Mouse (Mus musculus) thymus, adult 2 months (tissue): ENCODE data around the gene Wdr24. TPM values are rescaled to one million over a fixed set of nuclear protein-coding genes. Genes with fewer than 3 reads are reported as not detected.
A peak's percentile ranks its signal among the peaks of the same experiment; 100 is the strongest.
"Not testable (repeated sequence)": the region's sequence is repeated elsewhere in the genome, so short reads cannot be mapped to it uniquely, and the experiment has no call there.

Source experiments
- DNase-seq: peaks from one replicate; pipeline ENCODE4 v3.0.0; 2021
- H3K27ac ChIP-seq: fragments of 200-500 bp; 2 replicates; pipeline ENCODE4 v1.5.1; 2012; ENCODE audit warnings: low read length, control low read depth; ENCODE audit not compliant: control insufficient read depth, insufficient read depth
- H3K27me3 ChIP-seq: fragments of 200-500 bp; 2 replicates; pipeline ENCODE4 v1.6.1; 2012; ENCODE audit warnings: mild to moderate bottlenecking, low read length, moderate library complexity, mixed read lengths; ENCODE audit not compliant: control insufficient read depth, insufficient read depth
- H3K36me3 ChIP-seq: fragments of 200-500 bp; 2 replicates; pipeline ENCODE4 v1.6.1; 2012; ENCODE audit warnings: mild to moderate bottlenecking, low read length, moderate library complexity; ENCODE audit not compliant: control insufficient read depth, insufficient read depth
- H3K4me1 ChIP-seq: fragments of 200-500 bp; replicated peaks from 2 replicates; pipeline ENCODE4 v1.6.1; 2012; ENCODE audit warnings: low read length; ENCODE audit not compliant: control insufficient read depth, insufficient read depth
- H3K4me3 ChIP-seq: fragments of 200-500 bp; 2 replicates; pipeline ENCODE4 v1.5.1; 2012; ENCODE audit warnings: mild to moderate bottlenecking, low read length, control low read depth, moderate library complexity; ENCODE audit not compliant: control insufficient read depth, insufficient read depth
- CTCF ChIP-seq: fragments of 200-500 bp; IDR thresholded peaks from 2 replicates; pipeline ENCODE4 v1.5.1; 2012; ENCODE audit warnings: mild to moderate bottlenecking, control low read depth, low read length, moderate library complexity, borderline replicate concordance; ENCODE audit not compliant: control insufficient read depth, poor library complexity, insufficient read depth; ENCODE audit errors: extremely low read depth
- POLR2A ChIP-seq: fragments of 200-500 bp; IDR thresholded peaks from 2 replicates; pipeline ENCODE4 v1.6.1; 2012; ENCODE audit warnings: mild to moderate bottlenecking, low read length, control low read depth, moderate library complexity; ENCODE audit not compliant: control insufficient read depth, poor library complexity, insufficient read depth; ENCODE audit errors: extremely low read depth
- WGBS: fragments of 180-500 bp; shearing (Covaris S2); methylation state at CpG from one replicate; pipeline ENCODE4 v1.1.7; 2018; 5-methylcytosine and 5-hydroxymethylcytosine counted together
- polyA plus RNA-seq: library from polyadenylated mRNA; depleted of rRNA; stranded (reverse); fragments of >200 nt; gene quantifications from 2 replicates; pipeline ENCODE4 v1.2.3, GENCODE M21; 2012

The Wdr24 gene
- polyA plus RNA-seq, 1 experiment: 89.1 TPM

DNA sequence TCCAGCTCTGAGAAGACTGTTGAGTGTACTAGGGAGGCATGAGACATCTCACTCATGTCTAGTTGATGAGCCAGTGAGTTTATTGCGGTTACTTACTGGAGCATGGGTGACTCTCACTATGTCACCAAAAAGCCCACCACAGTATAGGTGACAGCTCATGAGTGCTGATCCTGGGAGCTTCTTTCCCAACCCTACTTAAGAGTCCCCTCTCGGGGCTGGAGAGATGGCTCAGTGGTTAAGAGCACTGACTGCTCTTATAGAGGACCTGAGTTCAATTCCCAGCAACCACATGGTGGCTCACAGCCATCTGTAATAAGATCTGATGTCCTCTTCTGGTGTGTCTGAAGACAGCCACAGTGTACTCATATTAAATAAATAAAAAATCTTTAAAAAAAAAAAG is 46.5 kb downstream of the Wdr24 start:
- H3K27ac ChIP-seq: no peak overlapping the region
- no peak overlapping the region for H3K4me3 ChIP-seq
- no peak for DNase-seq
- no peaks in the 10 kb centered on the region for H3K36me3 ChIP-seq
- H3K4me1 ChIP-seq: peaks cover 23% of the 10 kb centered on the region
- 97% methylated on average over 2 of the region's 2 CpGs for WGBS
- no peak for TF ChIP-seq CTCF
- TF ChIP-seq POLR2A: no peak
- no peaks in the 10 kb centered on the region for H3K27me3 ChIP-seq

DNA sequence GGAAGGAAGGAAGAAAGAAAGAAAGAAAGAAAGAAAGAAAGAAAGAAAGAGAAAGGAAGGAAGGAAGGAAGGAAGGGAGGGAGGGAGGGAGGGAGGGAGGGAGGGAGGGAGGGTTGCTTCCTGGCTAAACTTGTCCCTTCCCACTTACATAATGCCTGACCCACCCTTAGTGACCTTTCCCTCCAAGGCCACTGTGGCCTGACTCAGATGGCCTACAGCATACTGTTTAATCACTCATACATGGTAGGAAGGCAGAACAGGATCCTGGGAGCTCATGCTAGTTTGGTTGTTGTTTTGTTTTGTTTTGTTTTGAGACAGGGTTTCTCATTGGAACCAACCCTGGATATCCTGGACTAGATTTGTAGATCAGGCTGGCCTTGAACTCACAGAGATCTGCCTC is 48.1 kb downstream of the Wdr24 start:
- not testable (repeated sequence) for DNase-seq, H3K36me3 ChIP-seq, H3K4me3 ChIP-seq, H3K27me3 ChIP-seq, H3K27ac ChIP-seq
- peaks cover 31% of the 10 kb centered on the region for H3K4me1 ChIP-seq

DNA sequence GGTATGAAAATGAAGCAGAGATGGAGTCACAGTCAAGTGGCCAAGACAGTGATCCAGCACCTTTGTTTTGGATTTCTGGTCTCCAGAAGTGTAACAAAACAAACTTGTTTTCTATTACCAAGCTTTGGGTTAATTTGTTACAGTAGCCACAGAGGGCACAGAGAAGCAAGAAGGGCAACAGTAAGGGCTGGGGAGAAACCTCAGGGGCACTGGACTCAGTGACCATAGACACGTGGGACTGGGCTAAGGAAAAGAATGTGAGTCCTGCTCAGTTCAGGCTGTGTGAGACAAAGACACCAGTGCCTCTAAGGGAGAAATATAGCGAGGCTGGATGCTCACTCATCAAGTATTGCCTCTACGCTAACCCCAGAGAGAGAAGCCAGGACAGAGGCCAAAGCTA is 49.2 kb downstream of the Wdr24 start:
- 96% methylated on average over 3 of the region's 3 CpGs for WGBS
- H3K36me3 ChIP-seq: no peaks in the 10 kb centered on the region
- H3K4me1 ChIP-seq: peaks cover 29% of the 10 kb centered on the region
- H3K27me3 ChIP-seq: no peaks in the 10 kb centered on the region
- no peak for TF ChIP-seq POLR2A
- no peak for TF ChIP-seq CTCF
- no peak for DNase-seq
- no peak overlapping the region for H3K27ac ChIP-seq
- H3K4me3 ChIP-seq: no peak overlapping the region

DNA sequence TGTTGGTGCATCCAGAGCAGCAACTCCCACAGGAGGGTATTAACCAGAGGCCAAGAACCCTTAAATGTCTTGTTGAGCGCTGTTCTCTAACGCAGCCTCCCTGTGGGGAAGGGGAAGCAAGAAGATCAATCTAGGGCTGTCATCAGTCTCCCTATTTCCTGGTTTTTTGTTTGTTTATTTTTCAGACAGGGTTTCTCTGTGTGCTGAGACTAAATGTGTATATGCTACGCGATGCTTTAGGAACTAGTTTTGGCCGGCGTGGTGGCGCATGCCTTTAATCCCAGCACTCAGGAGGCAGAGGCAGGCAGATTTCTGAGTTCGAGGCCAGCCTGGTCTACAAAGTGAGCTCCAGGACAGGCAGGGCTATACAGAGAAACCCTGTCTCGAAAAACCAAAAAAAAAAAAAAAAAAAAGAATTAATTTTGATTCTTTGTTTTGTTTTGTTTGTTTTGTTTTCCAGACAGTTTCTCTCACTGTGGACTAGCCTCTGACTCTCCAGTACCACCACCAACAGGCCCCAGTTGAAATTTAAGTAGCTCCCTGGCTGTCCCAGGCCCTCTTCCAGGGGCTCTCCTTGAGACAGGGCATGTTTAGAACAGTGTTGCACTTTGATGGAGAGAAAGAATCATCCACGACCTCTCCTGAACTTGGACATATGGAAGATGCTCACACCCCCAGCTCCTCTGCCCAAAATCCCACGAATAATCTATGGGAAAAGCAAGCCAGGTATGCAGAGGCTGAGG is 50.1 kb downstream of the Wdr24 start:
- TF ChIP-seq CTCF: no peak
- TF ChIP-seq POLR2A: no peak
- H3K4me1 ChIP-seq: peaks cover 23% of the 10 kb centered on the region
- WGBS: 91% methylated on average over 11 of the region's 11 CpGs
- no peak overlapping the region for H3K4me3 ChIP-seq
- no peaks in the 10 kb centered on the region for H3K27me3 ChIP-seq
- no peak overlapping the region for H3K27ac ChIP-seq
- no peak for DNase-seq
- H3K36me3 ChIP-seq: no peaks in the 10 kb centered on the region

DNA sequence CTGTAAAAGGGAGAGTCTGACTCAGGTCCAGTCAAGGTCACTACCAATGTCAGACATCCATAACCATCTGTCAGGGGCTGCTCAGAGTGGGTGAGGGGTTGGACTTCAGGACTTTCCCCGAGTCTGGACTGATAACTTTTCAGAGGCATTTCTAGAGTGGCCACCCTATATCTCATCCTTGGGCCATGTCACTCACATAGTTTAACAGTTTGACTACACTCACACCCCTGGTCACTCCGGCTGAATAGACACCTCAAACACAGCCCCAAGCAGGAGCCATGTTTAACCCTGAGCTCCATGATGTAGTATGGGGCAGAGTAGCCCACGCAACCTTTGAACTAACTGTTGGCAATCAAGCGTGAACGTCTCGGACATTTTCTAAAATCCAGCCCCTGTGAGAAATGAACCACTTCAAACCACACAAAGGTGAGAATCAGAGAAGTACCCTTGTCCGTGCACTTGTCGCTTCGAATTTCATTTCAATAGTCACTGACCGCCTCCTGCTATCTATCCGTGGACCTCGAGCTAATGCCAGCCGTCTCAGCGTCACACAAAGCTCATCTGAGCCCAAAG is 50.8 kb downstream of the Wdr24 start:
- H3K27ac ChIP-seq: no peak overlapping the region
- 13% methylated on average over 14 of the region's 14 CpGs for WGBS
- DNase-seq: no peak

DNA sequence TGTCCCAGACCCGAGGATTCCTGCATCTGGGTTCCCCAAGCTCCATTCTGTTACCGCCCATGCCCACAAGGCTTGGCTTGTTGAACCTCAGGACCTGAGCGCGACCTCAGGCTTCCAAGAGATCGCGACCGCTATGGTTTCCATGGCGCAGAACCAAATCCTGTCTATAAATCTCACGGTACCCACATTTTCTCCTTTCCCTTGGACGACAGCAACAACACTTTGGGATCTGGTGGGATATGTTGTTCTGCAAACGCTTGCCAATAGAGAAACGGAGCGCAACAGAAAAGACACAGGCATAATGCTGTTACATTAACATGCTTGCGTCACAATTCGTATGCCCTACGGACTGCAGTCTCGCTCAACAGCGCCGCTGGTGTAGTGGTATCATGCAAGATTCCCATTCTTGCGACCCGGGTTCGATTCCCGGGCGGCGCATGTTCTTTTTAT is 51.3 kb downstream of the Wdr24 start, which contains the start of gene Mettl26:
Gene Mettl26, plus strand, starts transcription at position 354 of the 450 bp plus-strand sequence.
- H3K27me3 ChIP-seq: no peaks in the 10 kb centered on the region
- H3K4me1 ChIP-seq: peaks cover 17% of the 10 kb centered on the region
- H3K36me3 ChIP-seq: no peaks in the 10 kb centered on the region
- peak within 1 kb of the TSS; percentile 88 for H3K4me3 ChIP-seq
- peak; percentile 93 for DNase-seq
- H3K27ac ChIP-seq: peak within 1 kb of the TSS; percentile 64
- TF ChIP-seq CTCF (no peak), POLR2A (no peak)
- WGBS: under 1% methylated on average over 25 of the region's 25 CpGs

More for the DNA sequence above, 50.8 kb downstream of the Wdr24 start:
- H3K4me1 ChIP-seq: peaks cover 19% of the 10 kb centered on the region
- no peaks in the 10 kb centered on the region for H3K36me3 ChIP-seq
- no peak for TF ChIP-seq POLR2A
- TF ChIP-seq CTCF: no peak
- no peaks in the 10 kb centered on the region for H3K27me3 ChIP-seq
- H3K4me3 ChIP-seq: peak overlapping the region; percentile 88
